Mouse (Mus musculus) testis, postnatal 10 days (tissue): ENCODE measurements around the gene Hist1h4i.

Experiments used
- DNase-seq: peaks from one replicate; pipeline ENCODE4 v3.0.0; 2021; ENCODE audit warnings: low spot score

The Hist1h4i gene

DNA sequence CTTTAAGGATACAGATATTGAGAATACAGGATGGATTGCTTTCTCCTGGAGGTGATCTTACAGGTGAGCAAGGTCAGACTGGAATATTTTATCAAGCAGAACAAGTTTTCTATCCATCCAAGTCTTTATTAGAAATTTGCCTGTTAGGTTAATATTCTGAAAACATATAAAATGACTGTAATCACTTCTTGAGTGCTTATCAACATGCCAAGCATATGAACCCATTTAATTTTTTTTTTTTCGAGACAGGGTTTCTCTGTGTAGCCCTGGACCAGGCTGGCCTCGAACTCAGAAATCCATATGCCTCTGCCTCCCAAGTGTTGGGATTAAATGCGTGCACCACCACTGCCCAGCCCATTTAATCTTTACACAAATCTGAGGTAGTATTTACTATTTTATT lies 4.2 kb downstream of the Hist1h4i start:
- no peak for DNase-seq

DNA sequence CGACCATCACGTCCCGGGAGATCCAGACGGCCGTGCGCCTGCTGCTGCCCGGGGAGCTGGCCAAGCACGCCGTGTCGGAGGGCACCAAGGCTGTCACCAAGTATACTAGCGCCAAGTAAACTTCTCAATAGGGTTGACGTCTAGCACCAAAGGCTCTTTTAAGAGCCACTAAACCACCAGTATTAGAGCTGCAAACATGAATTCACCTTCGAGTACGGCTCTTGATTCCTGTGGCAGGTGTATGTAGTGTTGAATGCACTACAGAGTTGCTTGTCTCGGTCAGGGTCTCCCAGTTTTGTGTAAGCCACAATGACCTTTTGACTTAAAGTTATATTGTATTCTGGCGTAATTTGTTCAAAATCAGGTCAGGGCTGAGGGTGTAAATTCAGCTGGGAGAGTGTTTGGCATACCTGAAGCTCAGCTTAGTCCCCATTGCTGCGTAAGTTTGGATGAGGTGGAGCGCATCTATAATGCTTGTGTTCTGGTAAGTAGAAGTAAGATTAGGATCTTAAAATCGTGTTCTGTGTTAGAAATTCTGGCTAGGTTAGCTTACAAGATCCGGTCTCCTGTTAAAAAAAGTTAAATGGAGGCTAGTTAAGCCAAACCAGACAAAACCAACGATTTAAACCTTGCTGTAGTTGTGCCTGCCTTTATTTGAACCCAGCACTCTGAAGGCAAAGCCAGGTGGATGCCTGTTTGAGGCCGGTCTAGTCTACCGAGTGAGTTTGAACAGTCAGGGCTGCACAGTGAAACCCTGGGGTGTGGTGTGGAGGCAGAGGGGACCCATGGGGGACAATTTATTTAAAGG lies 4.8 kb downstream of the Hist1h4i start:
- no peak for DNase-seq

DNA sequence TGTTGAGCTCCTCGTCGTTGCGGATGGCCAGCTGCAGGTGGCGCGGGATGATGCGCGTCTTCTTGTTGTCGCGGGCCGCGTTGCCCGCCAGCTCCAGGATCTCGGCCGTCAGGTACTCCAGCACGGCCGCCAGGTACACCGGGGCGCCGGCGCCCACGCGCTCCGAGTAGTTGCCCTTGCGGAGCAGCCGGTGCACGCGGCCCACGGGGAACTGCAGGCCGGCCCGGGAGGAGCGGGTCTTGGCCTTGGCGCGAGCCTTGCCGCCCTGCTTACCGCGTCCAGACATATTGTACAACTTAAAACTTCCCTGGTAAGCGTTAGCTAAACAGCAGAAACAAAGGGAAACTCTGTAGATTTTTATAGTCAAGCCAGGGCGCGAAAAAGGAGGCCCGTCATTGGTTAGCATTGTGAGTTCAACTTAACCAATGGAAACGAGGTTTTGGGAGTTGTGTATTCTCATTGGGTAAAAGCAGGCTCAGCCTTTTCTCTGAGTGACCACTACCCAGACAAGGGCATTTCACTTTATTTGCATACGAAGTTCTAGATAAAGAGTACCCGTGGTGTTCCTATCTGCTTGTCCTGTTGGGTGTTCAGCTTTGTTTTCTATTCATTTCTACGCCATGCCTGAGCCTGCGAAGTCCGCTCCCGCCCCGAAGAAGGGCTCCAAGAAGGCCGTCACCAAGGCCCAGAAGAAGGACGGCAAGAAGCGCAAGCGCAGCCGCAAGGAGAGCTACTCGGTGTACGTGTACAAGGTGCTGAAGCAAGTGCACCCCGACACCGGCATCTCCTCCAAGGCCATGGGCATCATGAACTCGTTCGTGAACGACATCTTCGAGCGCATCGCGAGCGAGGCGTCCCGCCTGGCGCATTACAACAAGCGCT lies 5.7 kb downstream of the Hist1h4i start, which contains the start of the genes Hist1h2ah and Hist1h2bk:
Gene Hist1h2ah (minus strand): TSS at position 302 of the 882 bp plus-strand sequence.
Gene Hist1h2bk (plus strand): TSS at position 604 of the 882 bp plus-strand sequence.
- DNase-seq: peak; percentile 77

- DNase-seq: no peak
Observed at GRCm38 (mm10) chr13:22034443-22035266, 6.5 kb downstream of the Hist1h4i start.

DNA sequence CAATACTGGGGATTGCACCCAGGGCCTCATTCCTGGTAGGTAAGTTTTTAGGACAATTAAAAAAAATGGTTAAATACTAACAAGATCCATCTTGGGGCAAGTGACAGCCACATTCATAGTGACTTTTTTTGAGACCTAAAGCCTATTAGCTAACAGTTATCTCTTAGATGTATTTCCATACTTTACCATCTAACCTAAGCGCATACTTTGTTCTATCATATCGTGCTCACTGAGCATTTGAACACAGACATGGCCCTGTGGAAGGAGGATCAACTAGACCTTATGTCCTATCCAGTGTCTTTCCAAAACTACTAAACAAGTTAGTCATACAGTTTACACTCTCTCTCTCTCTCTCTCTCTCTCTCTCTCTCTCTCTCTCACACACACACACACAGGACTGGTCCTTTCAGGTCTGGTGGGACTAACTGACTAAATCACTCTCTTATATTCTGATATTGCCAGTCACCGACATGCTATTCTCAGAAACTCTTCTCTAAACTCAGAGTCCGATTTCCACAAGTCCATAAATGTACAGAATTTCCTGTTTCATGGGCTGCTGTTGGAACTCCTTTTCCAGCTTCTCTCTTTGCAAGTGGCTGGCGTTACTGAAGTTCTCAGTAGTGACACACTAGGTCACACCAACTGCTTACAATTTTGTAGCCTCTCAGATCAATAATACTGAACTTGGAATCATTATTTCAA lies 7.3 kb downstream of the Hist1h4i start:
- DNase-seq: no peak

DNA sequence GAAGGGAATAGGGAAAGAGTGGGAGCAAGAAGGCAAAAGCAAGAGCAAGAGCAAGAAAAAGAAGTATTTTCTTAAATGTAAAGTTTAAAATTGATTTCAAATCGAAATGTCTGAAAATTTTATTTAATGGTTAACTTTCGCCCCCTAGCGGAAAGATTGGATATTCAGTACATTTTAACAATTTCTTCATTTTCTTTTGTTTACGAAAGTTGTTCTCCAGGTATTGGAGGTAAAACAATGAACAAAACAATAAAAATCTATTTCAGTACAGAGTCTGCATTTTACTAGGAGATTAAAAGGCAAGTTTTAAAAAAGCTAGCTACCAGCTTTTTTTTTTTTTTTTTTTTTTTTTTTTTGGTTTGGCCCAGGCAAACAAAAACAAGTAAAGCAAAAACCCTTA lies 10.7 kb downstream of the Hist1h4i start:
- no peak for DNase-seq

DNA sequence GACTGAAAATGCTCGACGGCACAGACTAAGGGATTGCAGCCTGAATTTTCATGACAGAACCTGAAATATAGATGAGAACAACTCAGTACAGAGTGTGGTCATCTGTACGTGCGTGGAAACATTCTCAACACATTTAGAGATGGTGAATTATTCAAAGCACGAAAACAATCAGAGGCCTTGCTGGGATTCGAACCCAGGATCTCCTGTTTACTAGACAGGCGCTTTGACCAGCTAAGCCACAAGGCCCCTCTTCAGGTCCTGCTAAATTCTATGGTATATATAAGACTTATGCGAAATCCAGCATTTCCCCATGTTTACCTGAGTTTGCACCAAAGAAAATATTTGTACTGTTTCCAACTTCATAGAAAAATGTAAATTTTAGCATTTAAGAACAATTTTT lies 11.2 kb downstream of the Hist1h4i start:
- DNase-seq: no peak

GRCm38 (mm10) chr13:22028673-22029460 lies 12.3 kb downstream of the Hist1h4i start:
- DNase-seq: peak; percentile 96

GRCm38 (mm10) chr13:22026058-22027031 lies 14.8 kb downstream of the Hist1h4i start:
- DNase-seq: peak; percentile 91

- DNase-seq: peak; percentile 82
Observed at GRCm38 (mm10) chr13:22022241-22022640, 18.9 kb downstream of the Hist1h4i start.

- DNase-seq: no peak
Observed at GRCm38 (mm10) chr13:22021581-22021980, 19.6 kb downstream of the Hist1h4i start.

DNA sequence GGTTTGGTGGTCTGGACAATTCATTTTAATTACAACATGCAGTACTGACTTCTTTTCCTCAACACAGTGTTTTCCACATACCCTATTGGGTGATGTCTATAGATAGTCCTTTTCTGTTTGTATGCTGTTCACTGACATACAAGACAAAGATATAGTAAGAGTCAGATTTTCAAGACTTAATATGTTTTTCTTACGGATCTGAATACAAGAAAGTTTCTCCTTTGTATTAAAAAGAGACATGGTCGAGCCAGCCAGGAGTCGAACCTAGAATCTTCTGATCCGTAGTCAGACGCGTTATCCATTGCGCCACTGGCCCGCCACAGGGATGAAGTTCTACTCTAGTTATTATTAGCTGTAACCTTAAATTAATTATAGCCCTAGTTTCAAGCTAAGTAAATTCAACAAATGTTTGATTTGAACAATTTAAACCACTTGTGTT lies 20.2 kb downstream of the Hist1h4i start:
- peak; percentile 71 for DNase-seq

GRCm38 (mm10) chr13:22019934-22020835 lies 21.0 kb downstream of the Hist1h4i start:
- DNase-seq: peak; percentile 47

GRCm38 (mm10) chr13:22015479-22016450 lies 25.4 kb downstream of the Hist1h4i start:
- DNase-seq: peak; percentile 74

DNA sequence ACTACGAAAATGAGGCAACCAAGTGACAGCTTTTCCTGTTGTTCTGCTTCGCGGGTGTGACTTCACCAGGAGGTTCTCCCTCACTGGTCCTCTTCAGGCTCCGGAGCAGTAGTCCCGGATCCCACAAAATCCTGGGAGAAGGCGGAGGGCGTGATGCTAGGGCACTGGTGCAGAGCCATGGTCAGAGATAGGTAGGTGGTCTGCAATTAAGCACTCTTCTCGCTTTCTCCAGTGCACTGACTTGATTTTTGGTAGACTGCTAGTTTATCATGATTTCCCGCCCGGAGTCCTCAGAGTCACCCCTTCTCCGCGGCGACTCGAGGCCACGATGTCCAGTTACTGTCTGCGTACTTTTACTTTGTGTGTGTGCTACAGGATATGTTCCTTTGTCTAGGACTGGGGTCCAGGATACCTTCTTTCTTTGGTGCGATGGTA lies 26.7 kb downstream of the Hist1h4i start:
- DNase-seq: no peak

GRCm38 (mm10) chr13:22013716-22014115 lies 27.4 kb downstream of the Hist1h4i start:
- DNase-seq: no peak

GRCm38 (mm10) chr13:22009642-22010041 lies 31.5 kb downstream of the Hist1h4i start, which contains the start of gene Prss16:
Gene Prss16 (minus strand): TSS chr13:22009742.
- no peak for DNase-seq
